Comparison of ENCODE assay signal across 8 mouse cellular contexts in genomic region chr4:129237843-129238441, GRCm38 (mm10). TPM values are rescaled to one million over a fixed set of nuclear protein-coding genes. Genes with fewer than 3 reads are reported as not detected.
DNase-seq lines count a peak whose midpoint lies in the region; ATAC-seq and TF ChIP-seq lines count a peak whose summit lies in the region.

No protein-coding gene starts in this region.

- TF ChIP-seq EP300 in heart, postnatal 0 days (IDR thresholded peaks at IDR 0.05; ENCODE audit: low read depth): no peak
- TF ChIP-seq EP300 in liver, embryonic 14.5 days (IDR thresholded peaks at IDR 0.05; ENCODE audit: low read depth): no peak

- TF ChIP-seq CTCF in heart, postnatal 0 days (IDR thresholded peaks at IDR 0.05; ENCODE audit: low read depth): no peak
- TF ChIP-seq CTCF in liver, embryonic 14.5 days (IDR thresholded peaks at IDR 0.05; ENCODE audit: low read depth): no peak
- no peak for TF ChIP-seq CTCF in thymus, adult 2 months (IDR thresholded peaks at IDR 0.05; ENCODE audit: borderline replicate concordance, control insufficient read depth, extremely low read depth, insufficient read depth, low read length, poor library complexity)

- H3K36me3 ChIP-seq in heart, embryonic 10.5 days: no peaks in the 10 kb centered on the region
- H3K36me3 ChIP-seq in heart, postnatal 0 days (replicated peaks; ENCODE audit: control insufficient read depth, insufficient read depth, low read length): no peaks in the 10 kb centered on the region
- no peaks in the 10 kb centered on the region for H3K36me3 ChIP-seq in liver, embryonic 14.5 days (replicated peaks; ENCODE audit: control insufficient read depth, insufficient read depth, low read depth)
- no peaks in the 10 kb centered on the region for H3K36me3 ChIP-seq in thymus, adult 2 months (ENCODE audit: control insufficient read depth, insufficient read depth, low read length)

- H3K4me2 ChIP-seq in heart, postnatal 0 days (ENCODE audit: low read depth, low read length): peak overlapping the region; percentile 97
- H3K4me2 ChIP-seq in liver, embryonic 14.5 days (ENCODE audit: low read depth): peak overlapping the region; percentile 79; the same call in 1 of the 2 replicates

- H3K4me3 ChIP-seq in heart, embryonic 10.5 days: peak overlapping the region; percentile 80
- H3K4me3 ChIP-seq in heart, postnatal 0 days (ENCODE audit: low read depth, low read length): peak overlapping the region; percentile 60; the same call in 1 of the 2 replicates
- no peak overlapping the region for H3K4me3 ChIP-seq in liver, embryonic 14.5 days (ENCODE audit: insufficient read depth in 1 of 2, low read depth in 2 of 2, low read length in 2 of 2)
- no peak overlapping the region for H3K4me3 ChIP-seq in thymus, adult 2 months (ENCODE audit: control insufficient read depth, insufficient read depth, low read length)

- peaks cover 67% of the 10 kb centered on the region for H3K4me1 ChIP-seq in heart, embryonic 10.5 days
- H3K4me1 ChIP-seq in heart, postnatal 0 days (ENCODE audit: control insufficient read depth, insufficient read depth): peaks cover 16% of the 10 kb centered on the region
- peaks cover 31 to 34% of the 10 kb centered on the region in 2 experiments for H3K4me1 ChIP-seq in liver, embryonic 14.5 days (replicated peaks; ENCODE audit: control insufficient read depth in 2 of 2, insufficient read depth in 2 of 2, low read length in 1 of 2)
- H3K4me1 ChIP-seq in thymus, adult 2 months (replicated peaks; ENCODE audit: control insufficient read depth, insufficient read depth, low read length): peaks cover 10% of the 10 kb centered on the region

- H3K27ac ChIP-seq in heart, embryonic 10.5 days: 0 out of 2 replicates have a peak overlapping the region, but pooled peaks have one; percentile 22
- no peak overlapping the region for H3K27ac ChIP-seq in heart, postnatal 0 days (ENCODE audit: low read depth)
- no peak overlapping the region for H3K27ac ChIP-seq in liver, embryonic 14.5 days
- H3K27ac ChIP-seq in thymus, adult 2 months (ENCODE audit: control insufficient read depth, insufficient read depth, low read length): no peak overlapping the region

- no peak for TF ChIP-seq POLR2A in thymus, adult 2 months (IDR thresholded peaks at IDR 0.05; ENCODE audit: control insufficient read depth, extremely low read depth, insufficient read depth, low read length, poor library complexity)

- DNase-seq in heart, embryonic 10.5 days (ENCODE audit: low spot score): no peak
- no peak for DNase-seq in heart, adult 18-20 months
- DNase-seq in R1 (ENCODE audit: low read depth, low spot score): peak; percentile 88
- no peak for DNase-seq in heart, postnatal 0 days (ENCODE audit: low spot score)
- DNase-seq in liver, embryonic 14.5 days (ENCODE audit: low read depth in 3 of 3, low spot score in 3 of 3): no peak
- peak; percentile 45 for DNase-seq in testis, postnatal 14 days (ENCODE audit: low spot score)
- DNase-seq in gastrocnemius, postnatal 25 days: no peak
- DNase-seq in thymus, adult 2 months: no peak

- H3K27me3 ChIP-seq in heart, embryonic 10.5 days (ENCODE audit: insufficient read depth, poor library complexity, severe bottlenecking): peaks cover 85% of the 10 kb centered on the region
- H3K27me3 ChIP-seq in heart, postnatal 0 days (ENCODE audit: control insufficient read depth, insufficient read depth, low read length): peaks cover 75% of the 10 kb centered on the region
- H3K27me3 ChIP-seq in liver, embryonic 14.5 days (ENCODE audit: control insufficient read depth, insufficient read depth, low read length): peaks cover 13% of the 10 kb centered on the region
- peaks cover 4% of the 10 kb centered on the region; the same call in 1 of the 2 replicates for H3K27me3 ChIP-seq in thymus, adult 2 months (ENCODE audit: control insufficient read depth, insufficient read depth, low read length)

- H3K9ac ChIP-seq in heart, postnatal 0 days (replicated peaks; ENCODE audit: low read depth, low read length): no peak overlapping the region
- H3K9ac ChIP-seq in liver, embryonic 14.5 days (replicated peaks): no peak overlapping the region

- no peak for ATAC-seq in heart, postnatal 0 days (ENCODE audit: insufficient read depth, low read depth)
- ATAC-seq in liver, embryonic 14.5 days (ENCODE audit: insufficient read depth): no peak

- 8% methylated on average over 21 of the region's 21 CpGs for WGBS in heart, embryonic 10.5 days
- 18% methylated on average over 21 of the region's 21 CpGs for WGBS in heart, postnatal 0 days
- WGBS in liver, embryonic 14.5 days (ENCODE audit: insufficient replicate concordance): 19% methylated on average over 21 of the region's 21 CpGs
- 86% methylated on average over 21 of the region's 21 CpGs for WGBS in thymus, adult 2 months

- H3K9me3 ChIP-seq in heart, embryonic 10.5 days: no peaks in the 10 kb centered on the region
- H3K9me3 ChIP-seq in heart, postnatal 0 days (replicated peaks; ENCODE audit: control insufficient read depth, low read length): no peaks in the 10 kb centered on the region
- no peaks in the 10 kb centered on the region for H3K9me3 ChIP-seq in liver, embryonic 14.5 days (ENCODE audit: control insufficient read depth, low read length)

RNA-seq across cellular contexts. Expression of gene C77080, which starts 23.3 kb away (rescaled TPM):
- 1.1 and 2.7 TPM in 2 replicates for polyA plus RNA-seq in heart, embryonic 10.5 days (2016; fragmentation: Nextera tagmentation; extraction: Ambion mirVana)
- 1 to 10 TPM; 2.6 to 3.0 TPM for total RNA-seq in heart, adult 18-20 months (2021)
- total RNA-seq in heart, postnatal 0 days (2014; rRNA removed; ENCODE audit: low replicate concordance): 7.8 and 9.0 TPM in 2 replicates
- 0.77 and 0.78 TPM in 2 replicates for polyA plus RNA-seq in heart, postnatal 0 days (2015; fragmentation: Nextera tagmentation; extraction: Ambion mirVana)
- 1.2 and 1.5 TPM in 2 replicates for polyA plus RNA-seq in liver, embryonic 14.5 days (2012; rRNA removed)
- 0.74 and 0.91 TPM in 2 replicates for polyA plus RNA-seq in liver, embryonic 14.5 days (2014; fragmentation: Nextera tagmentation; extraction: Ambion mirVana)
- 1 to 10 TPM; 1.3 to 2.0 TPM for total RNA-seq in gastrocnemius, postnatal 25 days (2021)
- polyA plus RNA-seq in thymus, adult 2 months (2012; rRNA removed): 18.7 and 19.5 TPM in 2 replicates

RNA-seq across cellular contexts. Expression of gene Yars, which starts 48.4 kb away (rescaled TPM):
- polyA plus RNA-seq in heart, embryonic 10.5 days (2016; fragmentation: Nextera tagmentation; extraction: Ambion mirVana): 75.8 and 84.8 TPM in 2 replicates
- total RNA-seq in heart, adult 18-20 months (2021): 10 to 100 TPM; 25.6 to 33.4 TPM
- total RNA-seq in heart, postnatal 0 days (2014; rRNA removed; ENCODE audit: low replicate concordance): 24.7 and 27.3 TPM in 2 replicates
- 30.8 and 31.5 TPM in 2 replicates for polyA plus RNA-seq in heart, postnatal 0 days (2015; fragmentation: Nextera tagmentation; extraction: Ambion mirVana)
- 17.3 and 28.7 TPM in 2 replicates for polyA plus RNA-seq in liver, embryonic 14.5 days (2012; rRNA removed)
- polyA plus RNA-seq in liver, embryonic 14.5 days (2014; fragmentation: Nextera tagmentation; extraction: Ambion mirVana): 53.2 and 59.8 TPM in 2 replicates
- 10 to 100 TPM; 31.7 to 34.2 TPM for total RNA-seq in gastrocnemius, postnatal 25 days (2021)
- polyA plus RNA-seq in thymus, adult 2 months (2012; rRNA removed): 17.6 and 19.6 TPM in 2 replicates

RNA-seq across cellular contexts. Expression of gene S100pbp, which starts 48.4 kb away (rescaled TPM):
- 19.9 and 20.1 TPM in 2 replicates for polyA plus RNA-seq in heart, embryonic 10.5 days (2016; fragmentation: Nextera tagmentation; extraction: Ambion mirVana)
- 1 to 10 TPM; 8.4 to 9.2 TPM for total RNA-seq in heart, adult 18-20 months (2021)
- 16.0 and 24.5 TPM in 2 replicates for total RNA-seq in heart, postnatal 0 days (2014; rRNA removed; ENCODE audit: low replicate concordance)
- 5.9 and 6.9 TPM in 2 replicates for polyA plus RNA-seq in heart, postnatal 0 days (2015; fragmentation: Nextera tagmentation; extraction: Ambion mirVana)
- polyA plus RNA-seq in liver, embryonic 14.5 days (2012; rRNA removed): 12.2 and 12.5 TPM in 2 replicates
- 4.5 and 4.8 TPM in 2 replicates for polyA plus RNA-seq in liver, embryonic 14.5 days (2014; fragmentation: Nextera tagmentation; extraction: Ambion mirVana)
- 1 to 10 TPM; 3.5 to 4.0 TPM for total RNA-seq in gastrocnemius, postnatal 25 days (2021)
- 45.3 and 58.7 TPM in 2 replicates for polyA plus RNA-seq in thymus, adult 2 months (2012; rRNA removed)

RNA-seq across cellular contexts. Expression of gene Sync, which starts 49.5 kb away (rescaled TPM):
- polyA plus RNA-seq in heart, embryonic 10.5 days (2016; fragmentation: Nextera tagmentation; extraction: Ambion mirVana): 0.42 and 1.2 TPM in 2 replicates
- total RNA-seq in heart, adult 18-20 months (2021): 10 to 100 TPM; 18.9 to 24.9 TPM
- 1.4 and 1.9 TPM in 2 replicates for total RNA-seq in heart, postnatal 0 days (2014; rRNA removed; ENCODE audit: low replicate concordance)
- 3.4 and 3.8 TPM in 2 replicates for polyA plus RNA-seq in heart, postnatal 0 days (2015; fragmentation: Nextera tagmentation; extraction: Ambion mirVana)
- 0.01 and 0.03 TPM in 2 replicates for polyA plus RNA-seq in liver, embryonic 14.5 days (2012; rRNA removed)
- 0.08 TPM in 1 of 2 replicates, not detected in the other for polyA plus RNA-seq in liver, embryonic 14.5 days (2014; fragmentation: Nextera tagmentation; extraction: Ambion mirVana)
- 10 to 100 TPM; 40.2 to 44.7 TPM for total RNA-seq in gastrocnemius, postnatal 25 days (2021)
- 0.50 and 0.88 TPM in 2 replicates for polyA plus RNA-seq in thymus, adult 2 months (2012; rRNA removed)

Comparison
In these comparisons a context has a peak if more than half of its experiments do, and no peak if none do; other contexts are left out.
1. DNase-seq: peak in R1 (single experiment) and testis, postnatal 14 days (single experiment); none in heart, embryonic 10.5 days (single experiment), heart, adult 18-20 months (0 of 2), heart, postnatal 0 days (single experiment), liver, embryonic 14.5 days (0 of 3), gastrocnemius, postnatal 25 days (single experiment) and thymus, adult 2 months (single experiment).
2. H3K4me3 ChIP-seq: peak in heart, embryonic 10.5 days (single experiment) and heart, postnatal 0 days (single experiment); none in liver, embryonic 14.5 days (0 of 2) and thymus, adult 2 months (single experiment).